Mouse (Mus musculus): ENCODE results near the gene Myo15.
"Not testable (repeated sequence)": the region's sequence is repeated elsewhere in the genome, so short reads cannot be mapped to it uniquely, and the experiment has no call there.

Gene Myo15

GRCm38 (mm10) chr11:60507281-60507680 is 38.1 kb downstream of the Myo15 start:
- no peak for DNase-seq (ENCODE audit: low spot score in 2 of 2)

GRCm38 (mm10) chr11:60508950-60509349 is 39.8 kb downstream of the Myo15 start:
- DNase-seq (ENCODE audit: low spot score in 2 of 2) = no peak

- DNase-seq (ENCODE audit: low spot score in 2 of 2) = no peak
Measured at GRCm38 (mm10) chr11:60509500-60509899, 40.4 kb downstream of the Myo15 start.

GRCm38 (mm10) chr11:60511893-60512292 is 42.8 kb downstream of the Myo15 start:
- DNase-seq (ENCODE audit: low spot score in 2 of 2) = no peak

- DNase-seq (ENCODE audit: low spot score in 2 of 2) = no peak
Measured at GRCm38 (mm10) chr11:60512520-60512919, 43.4 kb downstream of the Myo15 start.

- no peak for DNase-seq (ENCODE audit: low spot score in 2 of 2)
Measured at GRCm38 (mm10) chr11:60514941-60515340, 45.8 kb downstream of the Myo15 start.

- DNase-seq (ENCODE audit: low spot score in 2 of 2) = no peak
Measured at GRCm38 (mm10) chr11:60518305-60518704, 49.2 kb downstream of the Myo15 start.

- no peak for DNase-seq (ENCODE audit: low spot score in 2 of 2)
Measured at GRCm38 (mm10) chr11:60522027-60522426, 52.9 kb downstream of the Myo15 start.

GRCm38 (mm10) chr11:60522661-60523365 is 53.7 kb downstream of the Myo15 start:
- DNase-seq (ENCODE audit: low spot score in 2 of 2) = no peak

- DNase-seq (ENCODE audit: low spot score in 2 of 2) = no peak
Measured at GRCm38 (mm10) chr11:60526461-60526860, 57.3 kb downstream of the Myo15 start.

GRCm38 (mm10) chr11:60535676-60536075 is 66.5 kb downstream of the Myo15 start:
- no peak for DNase-seq (ENCODE audit: low spot score in 2 of 2)

GRCm38 (mm10) chr11:60536180-60536858 is 67.2 kb downstream of the Myo15 start, which contains the start of gene Alkbh5:
TSS of gene Alkbh5 (plus strand) at chr11:60536381.
- DNase-seq (ENCODE audit: low spot score in 2 of 2) = peak in 1 of 2 experiments; percentile 16

GRCm38 (mm10) chr11:60536859-60537467 is 67.8 kb downstream of the Myo15 start:
- DNase-seq (ENCODE audit: low spot score in 2 of 2) = peak; percentile 81 to 83

GRCm38 (mm10) chr11:60537468-60538347 is 68.6 kb downstream of the Myo15 start:
- peak; percentile 97 to 98 for DNase-seq (ENCODE audit: low spot score in 2 of 2)

- peak; percentile 10 to 11 for DNase-seq (ENCODE audit: low spot score in 2 of 2)
Measured at GRCm38 (mm10) chr11:60538371-60539281, 69.5 kb downstream of the Myo15 start.

- DNase-seq (ENCODE audit: low spot score in 2 of 2) = no peak
Measured at GRCm38 (mm10) chr11:60539540-60539939, 70.4 kb downstream of the Myo15 start.

GRCm38 (mm10) chr11:60540002-60540610 is 71.0 kb downstream of the Myo15 start:
- DNase-seq (ENCODE audit: low spot score in 2 of 2) = peak in 1 of 2 experiments; percentile 54

- no peak for DNase-seq (ENCODE audit: low spot score in 2 of 2)
Measured at GRCm38 (mm10) chr11:60540761-60541160, 71.6 kb downstream of the Myo15 start.

GRCm38 (mm10) chr11:60541831-60542230 is 72.7 kb downstream of the Myo15 start:
- DNase-seq (ENCODE audit: low spot score in 2 of 2) = no peak

- DNase-seq (ENCODE audit: low spot score in 2 of 2) = not testable (repeated sequence)
Measured at GRCm38 (mm10) chr11:60543211-60543610, 74.1 kb downstream of the Myo15 start.

Measured in right cerebral cortex, postnatal 36 days (tissue).